Mouse (Mus musculus) macrophage (primary cell): ENCODE data around the gene Rimbp3. TPM values are rescaled to one million over a fixed set of nuclear protein-coding genes. Genes with fewer than 3 reads are reported as not detected.
"Not testable (repeated sequence)": the region's sequence is repeated elsewhere in the genome, so short reads cannot be mapped to it uniquely, and the experiment has no call there.

Source experiments
- H3K27ac ChIP-seq: fragments of 350-480 bp; formaldehyde crosslinking; 2 replicates; pipeline ENCODE4 v1.9.0; 2021
- H3K36me3 ChIP-seq: fragments of 350-480 bp; formaldehyde crosslinking; 2 replicates; pipeline ENCODE4 v1.9.0; 2021; ENCODE audit errors: inconsistent target
- H3K4me3 ChIP-seq: fragments of 350-480 bp; formaldehyde crosslinking; 2 replicates; pipeline ENCODE4 v1.9.0; 2021; ENCODE audit errors: inconsistent target
- H3K79me2 ChIP-seq: fragments of 350-480 bp; formaldehyde crosslinking; 2 replicates; pipeline ENCODE4 v1.9.0; 2021; ENCODE audit errors: inconsistent target
- WGBS: methylation state at CpG from one replicate; pipeline ENCODE4 v1.1.7; 2026; ENCODE audit warnings: inconsistent platforms; ENCODE audit not compliant: missing documents; 5-methylcytosine and 5-hydroxymethylcytosine counted together
- polyA plus RNA-seq: library from polyadenylated mRNA; stranded (reverse); fragments of 250-400 nt; gene quantifications from 3 replicates; pipeline ENCODE4 v1.2.4, GENCODE M21; 2018; ENCODE audit warnings: inconsistent platforms
- total RNA-seq, 78 experiments: library from RNA; depleted of rRNA; stranded (reverse); fragments of 250-400 nt; gene quantifications; 1 replicate in 9 of 78; 2 replicates in 24 of 78; 3 replicates in 43 of 78; 4 replicates in 2 of 78; pipeline ENCODE4 v1.2.4; 2018; ENCODE audit warnings: inconsistent platforms in 56 of 78

Rimbp3 gene
- under 1 TPM in 8 of 26 experiments, not detected in 18; 0.12 to 0.18 (median 0.15) TPM for total RNA-seq (2018; cell fraction: chromatin; rRNA removed)
- total RNA-seq (2018; cell fraction: cytosol; rRNA removed), result not detected
- under 1 TPM in 5 of 26 experiments, not detected in 21; 0.08 to 0.25 (median 0.18) TPM for total RNA-seq (2018; cell fraction: nucleus; rRNA removed)
- polyA plus RNA-seq, result not detected in 3 replicates

GRCm38 (mm10) chr16:17208389-17209361, at the start of gene Rimbp3:
Gene Rimbp3, plus strand, starts transcription at chr16:17208603.
- Histone ChIP-seq H3K36me3 (no peaks in the 10 kb centered on the region), H3K4me3 (peak within 1 kb of the TSS; percentile 13; the same call in 1 of the 2 replicates), H3K27ac (no peak within 1 kb of the TSS), H3K79me2 (no peaks in the 10 kb centered on the region)
- WGBS, result 1% methylated on average over 85 of the region's 85 CpGs

DNA sequence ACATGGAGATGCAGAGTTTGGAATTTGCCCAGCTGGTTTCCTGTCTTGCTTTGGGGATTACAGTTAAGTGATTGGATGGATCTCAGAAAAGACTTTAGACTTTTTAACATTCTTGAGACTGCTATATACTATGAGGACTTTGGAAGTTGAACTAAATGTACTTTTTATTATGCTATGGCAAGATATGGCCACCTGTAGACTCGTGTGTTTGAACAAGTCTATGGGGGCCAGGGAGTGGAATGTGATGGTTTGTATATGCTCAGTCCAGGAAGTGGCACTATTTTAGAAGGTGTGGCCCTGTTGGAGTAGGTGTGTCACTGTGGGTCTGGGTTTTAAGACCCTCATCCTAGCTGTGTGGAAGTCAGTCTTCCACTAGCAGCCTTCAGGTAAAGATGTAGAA, 42.9 kb upstream of the Rimbp3 start:
- WGBS, result 100% methylated on average over 1 of the region's 1 CpGs
- H3K27ac ChIP-seq, H3K4me3 ChIP-seq: not testable (repeated sequence)
- Histone ChIP-seq H3K36me3 (peaks cover 38% of the 10 kb centered on the region), H3K79me2 (peaks cover 100% of the 10 kb centered on the region)

DNA sequence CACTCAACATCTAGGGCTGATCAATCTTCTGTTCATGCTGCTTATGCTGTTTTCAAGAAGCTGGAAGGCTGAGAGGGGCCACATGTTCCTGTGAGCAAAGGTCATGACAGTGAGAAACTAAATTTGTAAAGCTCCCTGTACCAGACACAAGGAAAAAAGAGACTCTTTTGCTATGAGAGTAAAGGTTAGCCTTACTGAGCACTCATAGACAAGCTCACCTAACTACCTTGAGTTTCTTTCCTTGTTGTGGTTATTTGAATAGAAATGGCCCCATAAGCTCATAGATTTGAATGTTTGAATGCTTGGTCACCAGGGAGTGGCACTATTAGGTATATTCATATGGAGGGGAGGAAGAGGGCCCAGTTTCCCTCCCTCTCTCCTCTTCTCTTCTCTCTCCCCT, 41.2 kb upstream of the Rimbp3 start:
- peaks cover 100% of the 10 kb centered on the region for H3K79me2 ChIP-seq

GRCm38 (mm10) chr16:17168049-17168448, 40.4 kb upstream of the Rimbp3 start:
- H3K36me3 ChIP-seq, result peaks cover 51% of the 10 kb centered on the region
- peaks cover 100% of the 10 kb centered on the region for H3K79me2 ChIP-seq
- 95% methylated on average over 5 of the region's 5 CpGs for WGBS
- no peak overlapping the region for H3K4me3 ChIP-seq
- no peak overlapping the region for H3K27ac ChIP-seq

More for the DNA sequence above, 41.2 kb upstream of the Rimbp3 start:
- Histone ChIP-seq H3K27ac (no peak overlapping the region), H3K36me3 (peaks cover 45% of the 10 kb centered on the region), H3K4me3 (no peak overlapping the region)

- peaks cover 37% of the 10 kb centered on the region; the same call in 1 of the 2 replicates for H3K36me3 ChIP-seq
- no peak overlapping the region for H3K4me3 ChIP-seq
- H3K27ac ChIP-seq, result no peak overlapping the region
- 90% methylated on average over 2 of the region's 2 CpGs for WGBS
- peaks cover 100% of the 10 kb centered on the region for H3K79me2 ChIP-seq
Observed at GRCm38 (mm10) chr16:17175765-17176164, 32.6 kb upstream of the Rimbp3 start.

DNA sequence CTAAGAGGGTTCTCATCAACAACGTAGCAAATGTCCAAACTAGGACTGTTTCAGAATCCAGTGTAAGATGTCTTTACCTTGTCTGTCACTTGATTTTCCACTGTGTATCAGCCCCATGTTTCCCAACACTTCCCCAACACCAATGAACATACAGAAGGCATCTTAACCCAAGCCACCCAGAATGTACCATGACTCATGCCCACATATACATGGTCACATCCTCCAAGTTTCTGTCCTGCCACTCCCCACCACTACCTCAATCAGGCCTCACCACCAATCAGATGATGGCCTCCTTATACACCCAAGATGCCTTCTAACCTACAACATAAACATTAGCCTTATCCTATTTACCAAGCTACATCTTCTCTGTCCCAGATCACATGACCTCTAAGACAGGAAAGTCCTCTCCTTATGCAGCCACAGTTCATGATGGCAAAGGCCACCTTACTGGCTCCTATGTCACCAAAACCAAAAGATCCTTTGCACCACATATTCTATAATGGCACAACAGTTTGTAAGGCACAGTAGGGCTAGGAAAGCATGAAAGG, 30.7 kb upstream of the Rimbp3 start:
- no peak overlapping the region for H3K4me3 ChIP-seq
- H3K79me2 ChIP-seq, result peaks cover 89% of the 10 kb centered on the region
- H3K27ac ChIP-seq, result peak overlapping the region; percentile 15; the same call in 1 of the 2 replicates
- WGBS, result 70% methylated on average over 1 of the region's 1 CpGs
- peaks cover 25% of the 10 kb centered on the region; the same call in 1 of the 2 replicates for H3K36me3 ChIP-seq

DNA sequence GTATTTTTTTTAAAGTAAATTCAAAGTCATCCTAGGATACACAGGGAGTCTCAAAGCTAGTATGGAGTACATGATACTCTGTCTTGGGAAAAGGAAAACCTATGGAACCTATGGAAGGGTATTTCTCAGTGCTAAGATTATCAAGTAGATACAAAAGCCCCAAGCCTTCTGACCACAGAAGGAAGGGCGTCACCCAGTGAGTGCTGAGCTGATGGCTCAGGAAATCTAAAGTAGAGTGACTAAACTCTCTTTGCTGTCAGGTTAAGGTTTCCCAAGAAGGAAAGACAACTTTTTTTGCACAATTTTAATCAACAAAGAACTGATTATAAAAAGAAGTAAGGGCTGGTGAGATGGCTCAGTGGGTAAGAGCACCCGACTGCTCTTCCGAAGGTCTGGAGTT, 28.7 kb upstream of the Rimbp3 start:
- Histone ChIP-seq H3K79me2 (peaks cover 89% of the 10 kb centered on the region), H3K36me3 (peaks cover 15% of the 10 kb centered on the region; the same call in 1 of the 2 replicates), H3K27ac (peak overlapping the region; percentile 98), H3K4me3 (no peak overlapping the region)
- 81% methylated on average over 3 of the region's 3 CpGs for WGBS

DNA sequence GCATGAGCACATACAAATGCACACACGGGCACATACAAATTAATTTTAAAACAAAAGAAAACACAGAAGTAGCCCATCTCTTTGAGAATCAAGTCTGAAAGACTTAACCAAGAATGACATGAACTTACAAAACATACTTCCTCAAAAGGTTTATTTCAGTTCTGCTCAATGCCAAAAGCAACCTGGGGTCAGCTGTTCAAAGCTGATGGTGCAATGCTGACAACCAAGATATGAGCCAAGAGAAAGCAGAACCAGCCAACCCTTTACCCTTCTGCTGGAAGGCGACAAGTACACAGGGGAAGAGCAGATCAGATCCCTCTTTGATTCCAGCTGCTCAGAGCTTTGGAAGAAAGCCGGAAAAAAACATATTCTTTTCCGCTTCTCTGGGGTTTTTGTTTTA, 27.0 kb upstream of the Rimbp3 start:
- Histone ChIP-seq H3K27ac (peak overlapping the region; percentile 98), H3K4me3 (no peak overlapping the region), H3K36me3 (no peaks in the 10 kb centered on the region; the same call in 1 of the 2 replicates), H3K79me2 (peaks cover 89% of the 10 kb centered on the region)
- 6% methylated on average over 4 of the region's 4 CpGs for WGBS

DNA sequence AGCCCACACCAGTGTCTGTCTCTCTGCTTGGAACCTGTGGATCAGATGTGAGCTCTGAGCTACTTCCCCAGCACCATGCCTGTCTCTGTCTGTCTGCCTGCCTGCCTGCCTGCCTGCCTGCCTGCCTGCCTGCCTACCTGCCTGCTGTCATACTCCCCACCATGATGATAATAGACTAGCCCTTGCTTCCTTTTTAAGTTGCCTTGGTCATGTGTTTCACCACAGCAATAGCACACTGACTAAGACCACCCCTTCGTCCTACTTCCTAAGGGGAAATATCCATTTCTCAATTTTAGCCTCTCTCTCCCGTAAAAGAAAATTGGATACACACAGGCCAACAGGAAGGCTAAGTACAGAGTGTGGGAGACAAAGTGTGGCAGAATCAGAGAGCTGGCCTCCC, 26.3 kb upstream of the Rimbp3 start:
- peak overlapping the region; percentile 98 for H3K27ac ChIP-seq
- 9% methylated on average over 2 of the region's 2 CpGs for WGBS
- no peak overlapping the region for H3K4me3 ChIP-seq
- H3K36me3 ChIP-seq, result no peaks in the 10 kb centered on the region; the same call in 1 of the 2 replicates
- H3K79me2 ChIP-seq, result peaks cover 89% of the 10 kb centered on the region

DNA sequence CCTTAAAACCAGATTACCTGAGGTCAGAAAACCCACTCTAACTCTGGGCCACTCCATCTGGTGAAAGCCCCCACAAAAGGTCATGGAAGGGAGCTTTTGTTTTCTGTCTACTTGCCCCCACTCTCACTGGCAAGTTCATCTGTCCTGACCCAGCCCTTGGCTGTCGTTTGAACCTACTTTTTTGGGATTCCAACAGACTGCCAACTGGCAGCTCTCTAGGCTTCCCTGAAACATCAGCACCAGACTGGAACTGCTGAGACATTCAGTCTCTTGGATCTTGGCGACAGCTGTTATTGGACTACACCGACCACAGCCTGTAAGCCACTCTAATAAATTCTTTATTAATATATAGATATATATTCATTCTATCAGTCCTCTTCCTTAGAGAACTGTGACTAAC, 25.4 kb upstream of the Rimbp3 start:
- H3K36me3 ChIP-seq, result no peaks in the 10 kb centered on the region; the same call in 1 of the 2 replicates
- peak overlapping the region; percentile 98 for H3K27ac ChIP-seq
- 90% methylated on average over 3 of the region's 3 CpGs for WGBS
- no peak overlapping the region for H3K4me3 ChIP-seq
- H3K79me2 ChIP-seq, result peaks cover 89% of the 10 kb centered on the region

DNA sequence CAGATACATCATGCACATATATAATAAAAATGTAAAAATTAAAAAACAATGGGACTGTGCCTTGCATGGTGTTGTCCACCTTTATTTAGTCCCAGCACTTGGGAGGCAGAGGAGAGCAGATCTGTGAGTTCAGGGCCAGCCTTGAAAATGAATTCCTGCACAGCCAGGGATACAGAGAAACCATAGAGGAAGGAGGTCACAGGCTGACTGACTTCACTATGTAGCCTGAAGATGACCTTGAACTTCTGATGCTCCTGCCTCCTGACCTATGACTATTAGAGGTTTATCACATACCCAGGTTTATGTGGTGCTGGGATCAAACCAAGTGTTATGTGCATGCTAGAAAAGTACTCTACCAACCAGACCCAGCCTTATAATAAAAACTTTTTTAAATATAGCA, 22.9 kb upstream of the Rimbp3 start:
- H3K27ac ChIP-seq, result no peak overlapping the region
- no peak overlapping the region for H3K4me3 ChIP-seq
- H3K79me2 ChIP-seq, result peaks cover 89% of the 10 kb centered on the region
- no peaks in the 10 kb centered on the region; the same call in 1 of the 2 replicates for H3K36me3 ChIP-seq

DNA sequence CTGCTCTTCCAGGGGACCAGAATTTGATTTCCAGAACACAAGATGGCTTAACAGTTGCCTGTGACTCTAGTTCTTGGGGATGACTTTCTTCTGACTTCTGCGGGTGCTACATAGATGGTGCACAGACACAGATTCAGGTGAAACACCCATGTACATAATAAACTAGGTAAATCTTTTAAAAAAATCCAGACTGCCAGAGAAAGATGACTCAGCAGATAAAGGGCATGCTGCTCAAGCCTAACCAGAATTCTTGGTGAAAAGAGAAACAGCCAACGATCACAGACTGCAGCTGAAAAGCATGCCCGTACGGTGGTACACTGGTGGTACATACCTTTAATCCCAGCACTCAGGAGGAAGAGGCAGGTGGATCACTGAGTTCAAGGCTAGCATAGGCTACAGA, 14.6 kb upstream of the Rimbp3 start:
- Histone ChIP-seq H3K27ac (no peak overlapping the region), H3K4me3 (no peak overlapping the region), H3K79me2 (peaks cover 100% of the 10 kb centered on the region), H3K36me3 (no peaks in the 10 kb centered on the region)
- WGBS, result 79% methylated on average over 4 of the region's 4 CpGs

DNA sequence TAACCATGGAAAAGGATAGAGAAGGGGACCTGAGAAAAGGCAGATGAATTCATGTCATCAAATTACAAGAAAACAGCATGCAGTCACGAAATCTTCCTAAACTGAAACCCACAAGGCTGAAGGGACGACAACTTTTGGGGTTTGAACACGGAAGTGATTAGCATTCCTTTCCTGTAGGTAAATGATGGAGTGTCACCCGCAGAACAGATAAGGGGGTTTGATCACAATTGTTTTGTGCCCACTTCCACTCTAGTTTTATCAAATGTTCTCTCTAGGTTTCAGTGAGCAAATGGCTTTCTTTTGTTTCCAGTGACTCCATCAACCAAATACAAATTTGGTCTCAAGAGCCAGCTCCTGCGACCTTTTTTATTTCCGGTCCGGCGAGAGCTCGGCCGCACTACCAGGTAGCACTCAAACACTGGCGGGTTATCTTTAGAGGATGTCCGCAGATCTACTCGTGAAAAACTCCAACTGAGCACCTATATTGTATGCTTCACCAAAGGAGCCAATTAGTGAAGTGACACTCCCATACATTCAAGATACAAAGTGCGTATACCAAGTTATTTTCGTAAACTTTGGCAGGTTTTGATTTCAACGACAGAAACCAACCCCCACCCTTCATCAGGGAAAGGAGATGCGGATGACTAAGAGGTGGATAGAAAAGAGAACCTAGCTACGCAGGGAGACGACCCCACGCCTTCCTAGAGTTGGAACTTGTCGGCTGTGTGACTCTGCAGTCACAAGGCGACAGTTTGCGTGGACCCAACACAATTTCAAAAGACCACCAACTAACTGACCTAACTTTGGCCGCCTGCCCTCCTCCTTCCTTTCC, 8.1 kb upstream of the Rimbp3 start:
- H3K79me2 ChIP-seq, result peaks cover 56% of the 10 kb centered on the region
- peak overlapping the region; percentile 59 for H3K27ac ChIP-seq
- WGBS, result 2% methylated on average over 23 of the region's 24 CpGs

More for the DNA sequence above, 8.1 kb upstream of the Rimbp3 start:
- Histone ChIP-seq H3K36me3 (no peaks in the 10 kb centered on the region), H3K4me3 (peak overlapping the region; percentile 84)
